Mouse (Mus musculus) erythroblast, adult 5-6 weeks (primary cell): ENCODE measurements around the gene Fam126b. TPM values are rescaled to one million over a fixed set of nuclear protein-coding genes. Genes with fewer than 3 reads are reported as not detected.

ENCODE experiments used
- total RNA-seq, 2 experiments: library from RNA; stranded (forward) in 1 of 2; stranded (reverse) in 1 of 2; fragments of 150-400 nt in 1 of 2; fragments of 200-764, 138-1000 nt in 1 of 2; gene quantifications; 2 replicates each; pipeline versions ENCODE4 v1.2.3 to v1.2.4; 2015 to 2017; ENCODE audit warnings: low replicate concordance in 2 of 2

The Fam126b gene
- total RNA-seq, 2 experiments from 2014 or later = 4.9 to 5.4 TPM

Other genes with a start within 250 kb of the Fam126b start
- 53.8 and 57.5 TPM in 2 replicates for gene Bzw1, start 193.4 kb downstream of the Fam126b start, total RNA-seq (2015; ENCODE audit: low replicate concordance)
- 43.8 and 48.4 TPM in 2 replicates for gene Bzw1, start 193.4 kb downstream of the Fam126b start, total RNA-seq (2017; ENCODE audit: low replicate concordance)
- gene Clk1, start 162.3 kb downstream of the Fam126b start, total RNA-seq (2015; ENCODE audit: low replicate concordance) = 1,350 and 1,470 TPM in 2 replicates
- gene Clk1, start 162.3 kb downstream of the Fam126b start, total RNA-seq (2017; ENCODE audit: low replicate concordance) = 1,532 and 1,795 TPM in 2 replicates
- gene Nif3l1, start 141.2 kb downstream of the Fam126b start, total RNA-seq (2015; ENCODE audit: low replicate concordance) = 0.77 and 13.4 TPM in 2 replicates
- 5.0 and 8.9 TPM in 2 replicates for gene Nif3l1, start 141.2 kb downstream of the Fam126b start, total RNA-seq (2017; ENCODE audit: low replicate concordance)
- gene Ppil3, start 140.8 kb downstream of the Fam126b start, total RNA-seq (2015; ENCODE audit: low replicate concordance) = 15.6 and 18.4 TPM in 2 replicates
- 7.2 and 13.4 TPM in 2 replicates for gene Ppil3, start 140.8 kb downstream of the Fam126b start, total RNA-seq (2017; ENCODE audit: low replicate concordance)
- gene Orc2, start 81.2 kb downstream of the Fam126b start, total RNA-seq (2015; ENCODE audit: low replicate concordance) = 9.6 and 9.8 TPM in 2 replicates
- 21.9 and 22.0 TPM in 2 replicates for gene Orc2, start 81.2 kb downstream of the Fam126b start, total RNA-seq (2017; ENCODE audit: low replicate concordance)
- gene Ndufb3, start 61 bp upstream of the Fam126b start, total RNA-seq (2015; ENCODE audit: low replicate concordance) = 42.4 and 43.4 TPM in 2 replicates
- gene Ndufb3, start 61 bp upstream of the Fam126b start, total RNA-seq (2017; ENCODE audit: low replicate concordance) = 8.7 and 18.5 TPM in 2 replicates
- not detected in 2 replicates for gene Als2cr12, start 109.7 kb upstream of the Fam126b start, total RNA-seq (2015; ENCODE audit: low replicate concordance)
- gene Als2cr12, start 109.7 kb upstream of the Fam126b start, total RNA-seq (2017; ENCODE audit: low replicate concordance) = not detected in 2 replicates
- 10.4 and 14.2 TPM in 2 replicates for gene Cflar, start 125.2 kb upstream of the Fam126b start, total RNA-seq (2015; ENCODE audit: low replicate concordance)
- 16.4 and 26.2 TPM in 2 replicates for gene Cflar, start 125.2 kb upstream of the Fam126b start, total RNA-seq (2017; ENCODE audit: low replicate concordance)
- gene Casp8, start 209.1 kb upstream of the Fam126b start, total RNA-seq (2015; ENCODE audit: low replicate concordance) = 23.6 and 36.9 TPM in 2 replicates
- 15.7 and 20.4 TPM in 2 replicates for gene Casp8, start 209.1 kb upstream of the Fam126b start, total RNA-seq (2017; ENCODE audit: low replicate concordance)